Mouse (Mus musculus) neutrophil, adult 5-6 weeks (primary cell): ENCODE results near the gene Rapgef1. TPM values are rescaled to one million over a fixed set of nuclear protein-coding genes. Genes with fewer than 3 reads are reported as not detected.
"Not testable (repeated sequence)": the region's sequence is repeated elsewhere in the genome, so short reads cannot be mapped to it uniquely, and the experiment has no call there.

Experiments used
- ATAC-seq: fragments of 151-379, 151-347 bp; 2 replicates; pipeline ENCODE4 v1.8.0; 2017; ENCODE audit warnings: mild to moderate bottlenecking, moderate TSS enrichment; ENCODE audit not compliant: insufficient number of reproducible peaks, poor library complexity, low FRiP score, severe bottlenecking; ENCODE audit errors: extremely low read depth
- total RNA-seq: library from RNA; stranded (forward); fragments of 200-1000 nt; gene quantifications from 2 replicates; pipeline ENCODE4 v1.2.3, GENCODE M21; 2017

Gene Rapgef1
- total RNA-seq, 1 experiment from 2014 or later = 93.5 TPM

GRCm38 (mm10) chr2:29767976-29768709 is 148.6 kb downstream of the Rapgef1 start:
- ATAC-seq = no peak

GRCm38 (mm10) chr2:29768901-29769300 is 149.4 kb downstream of the Rapgef1 start:
- ATAC-seq = no peak

- ATAC-seq = no peak
Measured at GRCm38 (mm10) chr2:29770162-29770561, 150.6 kb downstream of the Rapgef1 start.

GRCm38 (mm10) chr2:29771611-29772461 is 152.3 kb downstream of the Rapgef1 start:
- peak; percentile 91 for ATAC-seq

- no peak for ATAC-seq
Measured at GRCm38 (mm10) chr2:29773323-29773722, 153.8 kb downstream of the Rapgef1 start.

- ATAC-seq = not testable (repeated sequence)
Measured at GRCm38 (mm10) chr2:29781256-29781655, 161.7 kb downstream of the Rapgef1 start.

GRCm38 (mm10) chr2:29784290-29784689 is 164.8 kb downstream of the Rapgef1 start:
- no peak for ATAC-seq

GRCm38 (mm10) chr2:29787104-29787917 is 167.8 kb downstream of the Rapgef1 start, which contains the start of gene Coq4:
Coq4 (plus strand) TSS chr2:29787493.
- ATAC-seq = peak; percentile 91

- peak; percentile 76 for ATAC-seq
Measured at GRCm38 (mm10) chr2:29787937-29788681, 168.6 kb downstream of the Rapgef1 start, which contains the start of gene Trub2. Trub2 (minus strand) TSS chr2:29788502.

Other genes with a start within 250 kb of the Rapgef1 start
- gene Gm13420, start 132.0 kb downstream of the Rapgef1 start, total RNA-seq = not detected in 2 replicates
- 0.74 and 1.5 TPM in 2 replicates for gene Gm13547, start 139.6 kb downstream of the Rapgef1 start, total RNA-seq
- gene Coq4, start 167.8 kb downstream of the Rapgef1 start, total RNA-seq = 5.5 and 11.9 TPM in 2 replicates
- 37.3 and 37.5 TPM in 2 replicates for gene Trub2, start 168.8 kb downstream of the Rapgef1 start, total RNA-seq
- 26.2 and 27.9 TPM in 2 replicates for gene Slc27a4, start 182.9 kb downstream of the Rapgef1 start, total RNA-seq
- gene Urm1, start 200.4 kb downstream of the Rapgef1 start, total RNA-seq = 11.4 and 12.0 TPM in 2 replicates
- gene Cercam, start 249.4 kb downstream of the Rapgef1 start, total RNA-seq = 0.23 and 0.25 TPM in 2 replicates